Mouse (Mus musculus) thymus, adult 2 months (tissue): ENCODE measurements around the gene Saysd1. TPM values are rescaled to one million over a fixed set of nuclear protein-coding genes. Genes with fewer than 3 reads are reported as not detected.
A peak's percentile ranks its signal among the peaks of the same experiment; 100 is the strongest.

Experiments used
- DNase-seq: peaks from one replicate; pipeline ENCODE4 v3.0.0; 2021
- H3K27ac ChIP-seq: fragments of 200-500 bp; 2 replicates; pipeline ENCODE4 v1.5.1; 2012; ENCODE audit warnings: low read length, control low read depth; ENCODE audit not compliant: control insufficient read depth, insufficient read depth
- H3K27me3 ChIP-seq: fragments of 200-500 bp; 2 replicates; pipeline ENCODE4 v1.6.1; 2012; ENCODE audit warnings: mild to moderate bottlenecking, low read length, moderate library complexity, mixed read lengths; ENCODE audit not compliant: control insufficient read depth, insufficient read depth
- H3K36me3 ChIP-seq: fragments of 200-500 bp; 2 replicates; pipeline ENCODE4 v1.6.1; 2012; ENCODE audit warnings: mild to moderate bottlenecking, low read length, moderate library complexity; ENCODE audit not compliant: control insufficient read depth, insufficient read depth
- H3K4me1 ChIP-seq: fragments of 200-500 bp; replicated peaks from 2 replicates; pipeline ENCODE4 v1.6.1; 2012; ENCODE audit warnings: low read length; ENCODE audit not compliant: control insufficient read depth, insufficient read depth
- H3K4me3 ChIP-seq: fragments of 200-500 bp; 2 replicates; pipeline ENCODE4 v1.5.1; 2012; ENCODE audit warnings: mild to moderate bottlenecking, low read length, control low read depth, moderate library complexity; ENCODE audit not compliant: control insufficient read depth, insufficient read depth
- CTCF ChIP-seq: fragments of 200-500 bp; IDR thresholded peaks from 2 replicates; pipeline ENCODE4 v1.5.1; 2012; ENCODE audit warnings: mild to moderate bottlenecking, control low read depth, low read length, moderate library complexity, borderline replicate concordance; ENCODE audit not compliant: control insufficient read depth, poor library complexity, insufficient read depth; ENCODE audit errors: extremely low read depth
- POLR2A ChIP-seq: fragments of 200-500 bp; IDR thresholded peaks from 2 replicates; pipeline ENCODE4 v1.6.1; 2012; ENCODE audit warnings: mild to moderate bottlenecking, low read length, control low read depth, moderate library complexity; ENCODE audit not compliant: control insufficient read depth, poor library complexity, insufficient read depth; ENCODE audit errors: extremely low read depth
- WGBS: fragments of 180-500 bp; shearing (Covaris S2); methylation state at CpG from one replicate; pipeline ENCODE4 v1.1.7; 2018; 5-methylcytosine and 5-hydroxymethylcytosine counted together
- polyA plus RNA-seq: library from polyadenylated mRNA; depleted of rRNA; stranded (reverse); fragments of >200 nt; gene quantifications from 2 replicates; pipeline ENCODE4 v1.2.3, GENCODE M21; 2012

Saysd1 gene
- polyA plus RNA-seq, 1 experiment, result 14.6 TPM

- Histone ChIP-seq H3K36me3 (no peaks in the 10 kb centered on the region), H3K4me1 (peaks cover 10% of the 10 kb centered on the region), H3K27me3 (no peaks in the 10 kb centered on the region), H3K4me3 (no peak overlapping the region), H3K27ac (no peak overlapping the region)
- whole genome bisulfite sequencing, result 85% methylated on average over 1 of the region's 1 CpGs
- DNase-seq, result no peak
- no peak for TF ChIP-seq POLR2A
- TF ChIP-seq CTCF, result no peak
Measured at GRCm38 (mm10) chr14:20081084-20081483, 57.2 kb downstream of the Saysd1 start.

GRCm38 (mm10) chr14:20077181-20077580 is 61.2 kb downstream of the Saysd1 start:
- TF ChIP-seq CTCF (no peak), POLR2A (no peak)
- Histone ChIP-seq H3K4me1 (peaks cover 5% of the 10 kb centered on the region), H3K4me3 (no peak overlapping the region), H3K27ac (no peak overlapping the region), H3K27me3 (no peaks in the 10 kb centered on the region), H3K36me3 (no peaks in the 10 kb centered on the region)
- DNase-seq, result no peak
- 93% methylated on average over 6 of the region's 6 CpGs for WGBS

- no peak for TF ChIP-seq CTCF
- no peak for TF ChIP-seq POLR2A
- no peak overlapping the region for H3K4me3 ChIP-seq
- H3K36me3 ChIP-seq, result no peaks in the 10 kb centered on the region
- whole genome bisulfite sequencing, result 92% methylated on average over 7 of the region's 7 CpGs
- H3K27me3 ChIP-seq, result no peaks in the 10 kb centered on the region
- H3K27ac ChIP-seq, result no peak overlapping the region
- no peak for DNase-seq
- no peaks in the 10 kb centered on the region for H3K4me1 ChIP-seq
Measured at GRCm38 (mm10) chr14:20075544-20075943, 62.8 kb downstream of the Saysd1 start.

- no peak for DNase-seq
- H3K4me3 ChIP-seq, result no peak overlapping the region
- 92% methylated on average over 1 of the region's 1 CpGs for WGBS
- H3K36me3 ChIP-seq, result no peaks in the 10 kb centered on the region
- H3K27me3 ChIP-seq, result no peaks in the 10 kb centered on the region
- no peaks in the 10 kb centered on the region for H3K4me1 ChIP-seq
- H3K27ac ChIP-seq, result no peak overlapping the region
- TF ChIP-seq POLR2A (no peak), CTCF (no peak)
Measured at GRCm38 (mm10) chr14:20074759-20075158, 63.6 kb downstream of the Saysd1 start.

GRCm38 (mm10) chr14:20070629-20071028 is 67.7 kb downstream of the Saysd1 start:
- Histone ChIP-seq H3K36me3 (no peaks in the 10 kb centered on the region), H3K27ac (no peak overlapping the region), H3K4me3 (no peak overlapping the region), H3K27me3 (no peaks in the 10 kb centered on the region), H3K4me1 (no peaks in the 10 kb centered on the region)
- no peak for DNase-seq
- TF ChIP-seq POLR2A, result no peak
- TF ChIP-seq CTCF, result no peak

- Histone ChIP-seq H3K27me3 (no peaks in the 10 kb centered on the region), H3K27ac (no peak overlapping the region), H3K4me1 (no peaks in the 10 kb centered on the region), H3K36me3 (no peaks in the 10 kb centered on the region), H3K4me3 (no peak overlapping the region)
- WGBS, result 97% methylated on average over 2 of the region's 2 CpGs
- peak; percentile 3 for DNase-seq
- TF ChIP-seq POLR2A, result no peak
Measured at GRCm38 (mm10) chr14:20068365-20068764, 70.0 kb downstream of the Saysd1 start.

GRCm38 (mm10) chr14:20067293-20068074 is 70.8 kb downstream of the Saysd1 start:
- TF ChIP-seq POLR2A (no peak), CTCF (no peak)
- peak; percentile 79 for DNase-seq
- H3K27ac ChIP-seq, result no peak overlapping the region
- WGBS, result 53% methylated on average over 18 of the region's 18 CpGs
- no peak overlapping the region for H3K4me3 ChIP-seq
- no peaks in the 10 kb centered on the region for H3K27me3 ChIP-seq
- no peaks in the 10 kb centered on the region for H3K36me3 ChIP-seq
- no peaks in the 10 kb centered on the region for H3K4me1 ChIP-seq
